Mouse (Mus musculus): ENCODE measurements at regions not wholly inside any gene's neighbourhood (a gene's known extent, or its start where the extent isn't known, plus 50 kb on each side); places are given as distances from the start of the nearest gene placed in this dataset.

- H3K4me3 ChIP-seq: no peak overlapping the region
- no peaks in the 10 kb centered on the region for H3K9me3 ChIP-seq
- H3K36me3 ChIP-seq: no peaks in the 10 kb centered on the region
- peak; percentile 74 for ATAC-seq (ENCODE audit: low FRiP score)
- WGBS: 51% methylated on average over 17 of the region's 17 CpGs
- H3K4me2 ChIP-seq: no peak overlapping the region
- peak overlapping the region; percentile 72 for H3K27ac ChIP-seq
- H3K4me1 ChIP-seq (replicated peaks): peaks cover 32% of the 10 kb centered on the region
- no peak overlapping the region for H3K9ac ChIP-seq
- H3K27me3 ChIP-seq: no peaks in the 10 kb centered on the region
Measured at GRCm38 (mm10) chr13:35503362-35503821, 156.2 kb upstream of the Cdyl start.

GRCm38 (mm10) chr13:35507195-35507594 lies 152.4 kb upstream of the Cdyl start:
- Histone ChIP-seq H3K36me3 (no peaks in the 10 kb centered on the region), H3K27me3 (no peaks in the 10 kb centered on the region), H3K4me2 (no peak overlapping the region), H3K9ac (no peak overlapping the region), H3K4me3 (no peak overlapping the region), H3K27ac (no peak overlapping the region), H3K4me1 (replicated peaks) (peaks cover 18% of the 10 kb centered on the region), H3K9me3 (no peaks in the 10 kb centered on the region)
- ATAC-seq (ENCODE audit: low FRiP score): no peak
- 90% methylated on average over 1 of the region's 1 CpGs for WGBS

- H3K4me2 ChIP-seq: no peak overlapping the region
- H3K4me3 ChIP-seq: no peak overlapping the region
- H3K9ac ChIP-seq: no peak overlapping the region
- no peak for ATAC-seq (ENCODE audit: low FRiP score)
- WGBS: 88% methylated on average over 8 of the region's 8 CpGs
- no peaks in the 10 kb centered on the region for H3K36me3 ChIP-seq
- H3K27me3 ChIP-seq: no peaks in the 10 kb centered on the region
- no peaks in the 10 kb centered on the region for H3K9me3 ChIP-seq
- H3K27ac ChIP-seq: no peak overlapping the region
- no peaks in the 10 kb centered on the region for H3K4me1 ChIP-seq (replicated peaks)
Measured at GRCm38 (mm10) chr13:35512029-35512507, 147.6 kb upstream of the Cdyl start.

- Histone ChIP-seq H3K4me3 (no peak overlapping the region), H3K4me1 (replicated peaks) (no peaks in the 10 kb centered on the region), H3K27ac (no peak overlapping the region), H3K27me3 (no peaks in the 10 kb centered on the region), H3K9me3 (no peaks in the 10 kb centered on the region), H3K4me2 (no peak overlapping the region), H3K9ac (no peak overlapping the region), H3K36me3 (no peaks in the 10 kb centered on the region)
- 89% methylated on average over 8 of the region's 8 CpGs for WGBS
- no peak for ATAC-seq (ENCODE audit: low FRiP score)
Measured at GRCm38 (mm10) chr13:35513120-35513519, 146.5 kb upstream of the Cdyl start.

- no peak for ATAC-seq (ENCODE audit: low FRiP score)
- peaks cover 4% of the 10 kb centered on the region; the same call in 1 of the 2 replicates for H3K9me3 ChIP-seq
- H3K4me1 ChIP-seq (replicated peaks): no peaks in the 10 kb centered on the region
- H3K27ac ChIP-seq: no peak overlapping the region
- H3K4me3 ChIP-seq: no peak overlapping the region
- H3K36me3 ChIP-seq: no peaks in the 10 kb centered on the region
- 72% methylated on average over 3 of the region's 3 CpGs for WGBS
- no peaks in the 10 kb centered on the region for H3K27me3 ChIP-seq
- H3K9ac ChIP-seq: no peak overlapping the region
- H3K4me2 ChIP-seq: no peak overlapping the region
Measured at GRCm38 (mm10) chr13:35515291-35515690, 144.3 kb upstream of the Cdyl start.

DNA sequence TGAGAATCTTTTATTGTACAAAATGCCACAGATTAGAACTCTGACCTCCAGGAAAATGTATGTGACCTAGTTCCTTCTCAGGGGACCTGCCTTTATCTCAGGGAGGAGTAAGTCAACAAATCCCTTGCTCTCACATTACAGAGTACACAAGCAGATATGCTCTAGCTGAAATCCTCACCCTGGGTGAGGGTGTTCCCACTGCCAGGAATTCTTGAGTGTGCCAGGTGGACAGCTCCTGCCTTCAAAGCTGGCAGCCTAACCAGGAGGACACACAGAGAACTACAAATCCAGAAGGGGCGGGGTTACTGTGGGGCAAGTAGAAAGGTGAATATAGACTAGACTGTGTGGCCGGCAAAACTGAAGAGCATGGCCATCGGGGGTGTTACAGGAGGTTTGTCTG lies 141.9 kb upstream of the Cdyl start:
- Histone ChIP-seq H3K27ac (no peak overlapping the region), H3K9me3 (peaks cover 5% of the 10 kb centered on the region; the same call in 1 of the 2 replicates), H3K4me1 (replicated peaks) (no peaks in the 10 kb centered on the region), H3K27me3 (no peaks in the 10 kb centered on the region), H3K9ac (no peak overlapping the region), H3K4me2 (no peak overlapping the region), H3K4me3 (no peak overlapping the region), H3K36me3 (no peaks in the 10 kb centered on the region)
- WGBS: 89% methylated on average over 3 of the region's 3 CpGs
- no peak for ATAC-seq (ENCODE audit: low FRiP score)

- Histone ChIP-seq H3K36me3 (no peaks in the 10 kb centered on the region), H3K4me3 (no peak overlapping the region), H3K9me3 (peaks cover 5% of the 10 kb centered on the region; the same call in 1 of the 2 replicates), H3K4me1 (replicated peaks) (no peaks in the 10 kb centered on the region), H3K4me2 (no peak overlapping the region), H3K27ac (no peak overlapping the region), H3K9ac (no peak overlapping the region), H3K27me3 (no peaks in the 10 kb centered on the region)
- 65% methylated on average over 1 of the region's 1 CpGs for WGBS
- ATAC-seq (ENCODE audit: low FRiP score): no peak
Measured at GRCm38 (mm10) chr13:35522272-35522671, 137.4 kb upstream of the Cdyl start.

DNA sequence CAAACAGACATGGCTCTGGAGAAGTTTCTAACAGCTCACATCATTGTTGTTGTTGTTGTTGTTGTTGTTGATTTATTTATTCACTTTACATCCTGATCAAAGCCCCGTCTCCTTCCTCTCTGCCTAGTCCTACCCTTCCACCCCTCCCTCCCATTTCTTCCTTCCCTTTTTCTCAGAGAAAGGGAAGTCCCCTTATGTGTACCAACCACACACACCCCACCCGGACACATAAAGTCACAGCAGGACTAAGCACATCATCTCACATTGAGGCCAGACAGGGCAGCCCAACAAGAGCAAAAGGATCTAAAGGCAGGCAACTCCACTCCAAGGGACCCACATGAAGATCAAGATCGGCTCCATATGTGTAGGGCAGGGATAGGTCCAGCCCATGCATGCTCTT lies 130.1 kb upstream of the Cdyl start:
- WGBS: 90% methylated on average over 3 of the region's 3 CpGs
- no peak overlapping the region for H3K9ac ChIP-seq
- no peaks in the 10 kb centered on the region for H3K4me1 ChIP-seq (replicated peaks)
- H3K27me3 ChIP-seq: no peaks in the 10 kb centered on the region
- H3K4me3 ChIP-seq: no peak overlapping the region
- no peak overlapping the region for H3K4me2 ChIP-seq
- H3K9me3 ChIP-seq: no peaks in the 10 kb centered on the region
- H3K36me3 ChIP-seq: no peaks in the 10 kb centered on the region
- no peak overlapping the region for H3K27ac ChIP-seq
- no peak for ATAC-seq (ENCODE audit: low FRiP score)

- no peak overlapping the region for H3K27ac ChIP-seq
- no peaks in the 10 kb centered on the region for H3K9me3 ChIP-seq
- H3K4me2 ChIP-seq: no peak overlapping the region
- no peaks in the 10 kb centered on the region for H3K36me3 ChIP-seq
- no peak for ATAC-seq (ENCODE audit: low FRiP score)
- no peak overlapping the region for H3K9ac ChIP-seq
- no peaks in the 10 kb centered on the region for H3K27me3 ChIP-seq
- WGBS: 75% methylated on average over 7 of the region's 7 CpGs
- H3K4me3 ChIP-seq: no peak overlapping the region
- H3K4me1 ChIP-seq (replicated peaks): no peaks in the 10 kb centered on the region; the same call in 1 of the 2 replicates
Measured at GRCm38 (mm10) chr13:35537106-35537505, 122.5 kb upstream of the Cdyl start.

DNA sequence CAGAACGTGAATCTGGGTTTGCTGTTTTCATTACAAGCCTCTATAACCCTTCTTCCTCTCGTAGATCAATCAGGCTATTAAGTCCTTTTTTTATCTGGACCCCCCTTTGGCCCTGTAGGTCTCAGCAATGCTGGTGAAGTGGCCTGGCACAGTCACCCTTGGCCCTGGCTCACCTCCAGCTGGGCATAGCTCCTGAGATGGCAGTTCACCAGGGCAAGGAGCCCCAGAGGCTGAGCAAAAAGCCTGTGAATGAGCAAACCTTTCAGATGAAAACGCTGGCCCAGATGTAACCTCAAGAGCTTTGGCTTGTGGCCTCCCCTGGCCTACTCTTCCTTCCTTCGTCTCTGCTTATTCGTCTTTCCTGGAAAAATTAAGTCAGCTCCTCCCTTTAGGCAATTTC lies 121.7 kb upstream of the Cdyl start:
- 85% methylated on average over 5 of the region's 5 CpGs for WGBS
- H3K4me1 ChIP-seq (replicated peaks): no peaks in the 10 kb centered on the region; the same call in 1 of the 2 replicates
- H3K27me3 ChIP-seq: no peaks in the 10 kb centered on the region
- H3K4me2 ChIP-seq: no peak overlapping the region
- no peak overlapping the region for H3K9ac ChIP-seq
- no peak overlapping the region for H3K27ac ChIP-seq
- H3K36me3 ChIP-seq: no peaks in the 10 kb centered on the region
- ATAC-seq (ENCODE audit: low FRiP score): no peak
- no peaks in the 10 kb centered on the region for H3K9me3 ChIP-seq
- no peak overlapping the region for H3K4me3 ChIP-seq

GRCm38 (mm10) chr13:35540433-35540832 lies 119.2 kb upstream of the Cdyl start:
- Histone ChIP-seq H3K4me2 (no peak overlapping the region), H3K4me1 (replicated peaks) (no peaks in the 10 kb centered on the region; the same call in 1 of the 2 replicates), H3K9ac (no peak overlapping the region), H3K9me3 (no peaks in the 10 kb centered on the region), H3K27ac (no peak overlapping the region), H3K27me3 (no peaks in the 10 kb centered on the region), H3K36me3 (no peaks in the 10 kb centered on the region), H3K4me3 (no peak overlapping the region)
- ATAC-seq (ENCODE audit: low FRiP score): no peak
- 82% methylated on average over 2 of the region's 2 CpGs for whole genome bisulfite sequencing

GRCm38 (mm10) chr13:35541053-35541452 lies 118.6 kb upstream of the Cdyl start:
- Histone ChIP-seq H3K9ac (no peak overlapping the region), H3K4me3 (no peak overlapping the region), H3K27me3 (no peaks in the 10 kb centered on the region), H3K4me2 (no peak overlapping the region), H3K4me1 (replicated peaks) (no peaks in the 10 kb centered on the region; the same call in 1 of the 2 replicates), H3K27ac (no peak overlapping the region), H3K9me3 (no peaks in the 10 kb centered on the region), H3K36me3 (no peaks in the 10 kb centered on the region)
- no peak for ATAC-seq (ENCODE audit: low FRiP score)
- 88% methylated on average over 6 of the region's 6 CpGs for WGBS

GRCm38 (mm10) chr13:35564006-35564405 lies 95.6 kb upstream of the Cdyl start:
- H3K4me1 ChIP-seq (replicated peaks): no peaks in the 10 kb centered on the region
- H3K9me3 ChIP-seq: no peaks in the 10 kb centered on the region
- H3K27me3 ChIP-seq: no peaks in the 10 kb centered on the region
- no peak overlapping the region for H3K4me2 ChIP-seq
- no peaks in the 10 kb centered on the region for H3K36me3 ChIP-seq
- no peak overlapping the region for H3K9ac ChIP-seq
- H3K4me3 ChIP-seq: no peak overlapping the region
- no peak overlapping the region for H3K27ac ChIP-seq
- ATAC-seq (ENCODE audit: low FRiP score): no peak
- WGBS: 37% methylated on average over 1 of the region's 1 CpGs

Data from hindbrain, embryonic 13.5 days (tissue).